Mouse (Mus musculus): ENCODE data around the gene Cntnap5a.

- no peak for TF ChIP-seq CTCF (IDR thresholded peaks at IDR 0.05; ENCODE audit: control insufficient read depth, insufficient read depth, low read length)
- no peak for TF ChIP-seq POLR2A (IDR thresholded peaks at IDR 0.05; ENCODE audit: borderline replicate concordance, control insufficient read depth, low read depth, low read length)
Measured at GRCm38 (mm10) chr1:115745569-115745968, 61.0 kb downstream of the Cntnap5a start.

All from bone marrow, adult 2 months (tissue).